Mouse (Mus musculus) liver, adult 2 months (tissue): Measurements from ENCODE around the gene Foxp1. TPM values are rescaled to one million over a fixed set of nuclear protein-coding genes. Genes with fewer than 3 reads are reported as not detected.
A peak's percentile ranks its signal among the peaks of the same experiment; 100 is the strongest.

Experiments used
- DNase-seq: peaks from one replicate; pipeline ENCODE4 v3.0.0-alpha.2; 2011; ENCODE audit warnings: low read depth, low spot score; ENCODE audit errors: extremely low read depth
- H3K27ac ChIP-seq: fragments of 200-500 bp; replicated peaks from 2 replicates; pipeline ENCODE4 v1.5.1; 2012; ENCODE audit warnings: low read depth, mild to moderate bottlenecking, control low read depth, inconsistent platforms, low read length; ENCODE audit not compliant: insufficient read depth
- H3K27me3 ChIP-seq: fragments of 200-500 bp; 2 replicates; pipeline ENCODE4 v1.6.1; 2012; ENCODE audit warnings: mild to moderate bottlenecking, moderate library complexity, low read length, inconsistent platforms; ENCODE audit not compliant: control insufficient read depth, insufficient read depth
- H3K36me3 ChIP-seq: fragments of 200-500 bp; 2 replicates; pipeline ENCODE4 v1.6.1; 2012; ENCODE audit warnings: low read length, inconsistent platforms; ENCODE audit not compliant: control insufficient read depth, insufficient read depth
- H3K4me1 ChIP-seq: fragments of 200-500 bp; 2 replicates; pipeline ENCODE4 v1.6.1; 2011; ENCODE audit warnings: low read length; ENCODE audit not compliant: control insufficient read depth, insufficient read depth
- H3K4me3 ChIP-seq: fragments of 200-500 bp; 2 replicates; pipeline ENCODE4 v1.5.1; 2011; ENCODE audit warnings: low read depth, mild to moderate bottlenecking, control low read depth, low read length, moderate library complexity; ENCODE audit not compliant: insufficient read depth
- H3K79me2 ChIP-seq: fragments of 200-500 bp; 2 replicates; pipeline ENCODE4 v1.6.1; 2012; ENCODE audit warnings: inconsistent platforms, mild to moderate bottlenecking, low read length, moderate library complexity; ENCODE audit not compliant: control insufficient read depth, insufficient read depth
- H3K9ac ChIP-seq: fragments of 200-500 bp; 2 replicates; pipeline ENCODE4 v1.6.1; 2012; ENCODE audit warnings: low read depth, mild to moderate bottlenecking, control low read depth, inconsistent platforms, low read length
- CTCF ChIP-seq: fragments of 200-500 bp; IDR thresholded peaks from 2 replicates; pipeline ENCODE4 v1.5.1; 2011; ENCODE audit warnings: low read depth, low read length, control low read depth
- POLR2A ChIP-seq: fragments of 200-500 bp; IDR thresholded peaks from 2 replicates; pipeline ENCODE4 v1.6.1; 2011; ENCODE audit warnings: low read length, control low read depth; ENCODE audit not compliant: insufficient read depth; ENCODE audit errors: extremely low read depth
- WGBS: fragments of 180-500 bp; shearing (Covaris S2); methylation state at CpG from one replicate; pipeline ENCODE4 v1.1.7; 2018; 5-methylcytosine and 5-hydroxymethylcytosine counted together
- polyA plus RNA-seq: library from polyadenylated mRNA; depleted of rRNA; stranded (reverse); fragments of >200 nt; gene quantifications from 2 replicates; pipeline ENCODE4 v1.2.3, GENCODE M21; 2012
- total RNA-seq: library from RNA; depleted of rRNA; stranded (reverse); fragments of >200 nt; gene quantifications from 2 replicates; pipeline ENCODE4 v1.2.3, GENCODE M21; 2014

Foxp1 gene
- total and polyA plus RNA-seq, 2 experiments, result 22.7 to 24.8 TPM

GRCm38 (mm10) chr6:99301923-99302322 lies 220.6 kb downstream of the Foxp1 start:
- H3K27me3 ChIP-seq, result no peaks in the 10 kb centered on the region
- H3K79me2 ChIP-seq, result peaks cover 5% of the 10 kb centered on the region; the same call in 1 of the 2 replicates
- 0 out of 2 replicates have a peak overlapping the region, but pooled peaks have one; percentile 38 for H3K9ac ChIP-seq
- WGBS, result 29% methylated on average over 8 of the region's 8 CpGs
- no peak for DNase-seq
- H3K4me1 ChIP-seq, result peaks cover 18% of the 10 kb centered on the region
- peak overlapping the region; percentile 85 for H3K27ac ChIP-seq
- no peaks in the 10 kb centered on the region for H3K36me3 ChIP-seq
- H3K4me3 ChIP-seq, result no peak overlapping the region
- TF ChIP-seq CTCF, result no peak
- no peak for TF ChIP-seq POLR2A

- no peak overlapping the region for H3K27ac ChIP-seq
- H3K4me3 ChIP-seq, result no peak overlapping the region
- no peaks in the 10 kb centered on the region for H3K27me3 ChIP-seq
- TF ChIP-seq CTCF, result no peak
- no peak for TF ChIP-seq POLR2A
- DNase-seq, result no peak
- 92% methylated on average over 6 of the region's 6 CpGs for WGBS
- peaks cover 18% of the 10 kb centered on the region for H3K4me1 ChIP-seq
- peaks cover 5% of the 10 kb centered on the region; the same call in 1 of the 2 replicates for H3K79me2 ChIP-seq
- H3K36me3 ChIP-seq, result no peaks in the 10 kb centered on the region
- H3K9ac ChIP-seq, result no peak overlapping the region
Observed at GRCm38 (mm10) chr6:99300235-99300634, 222.3 kb downstream of the Foxp1 start.

- DNase-seq, result no peak
- Histone ChIP-seq H3K4me1 (peaks cover 18% of the 10 kb centered on the region), H3K4me3 (no peak overlapping the region), H3K36me3 (no peaks in the 10 kb centered on the region), H3K27me3 (no peaks in the 10 kb centered on the region), H3K79me2 (peaks cover 9% of the 10 kb centered on the region; the same call in 1 of the 2 replicates), H3K9ac (no peak overlapping the region), H3K27ac (no peak overlapping the region)
- TF ChIP-seq POLR2A, result no peak
- TF ChIP-seq CTCF, result no peak
- WGBS, result 92% methylated on average over 14 of the region's 14 CpGs
Observed at GRCm38 (mm10) chr6:99299196-99299595, 223.3 kb downstream of the Foxp1 start.

GRCm38 (mm10) chr6:99297535-99297934 lies 225.0 kb downstream of the Foxp1 start:
- no peak for TF ChIP-seq CTCF
- no peak for TF ChIP-seq POLR2A
- Histone ChIP-seq H3K79me2 (peaks cover 9% of the 10 kb centered on the region; the same call in 1 of the 2 replicates), H3K4me3 (no peak overlapping the region), H3K4me1 (peaks cover 10% of the 10 kb centered on the region), H3K27ac (no peak overlapping the region), H3K9ac (no peak overlapping the region), H3K36me3 (no peaks in the 10 kb centered on the region), H3K27me3 (no peaks in the 10 kb centered on the region)
- DNase-seq, result no peak
- WGBS, result 93% methylated on average over 5 of the region's 5 CpGs

- Histone ChIP-seq H3K36me3 (no peaks in the 10 kb centered on the region), H3K4me1 (no peaks in the 10 kb centered on the region), H3K79me2 (peaks cover 9% of the 10 kb centered on the region; the same call in 1 of the 2 replicates), H3K27me3 (no peaks in the 10 kb centered on the region), H3K4me3 (no peak overlapping the region), H3K27ac (no peak overlapping the region), H3K9ac (no peak overlapping the region)
- no peak for DNase-seq
- TF ChIP-seq POLR2A (no peak), CTCF (no peak)
- 87% methylated on average over 8 of the region's 8 CpGs for WGBS
Observed at GRCm38 (mm10) chr6:99295495-99295894, 227.0 kb downstream of the Foxp1 start.

GRCm38 (mm10) chr6:99289220-99289619 lies 233.3 kb downstream of the Foxp1 start:
- no peaks in the 10 kb centered on the region for H3K36me3 ChIP-seq
- 74% methylated on average over 4 of the region's 4 CpGs for WGBS
- no peaks in the 10 kb centered on the region for H3K27me3 ChIP-seq
- peaks cover 14% of the 10 kb centered on the region; the same call in 1 of the 2 replicates for H3K79me2 ChIP-seq
- H3K27ac ChIP-seq, result no peak overlapping the region
- TF ChIP-seq POLR2A (no peak), CTCF (no peak)
- H3K4me3 ChIP-seq, result no peak overlapping the region
- DNase-seq, result no peak
- H3K4me1 ChIP-seq, result no peaks in the 10 kb centered on the region
- no peak overlapping the region for H3K9ac ChIP-seq
